8 mouse cellular contexts compared by ENCODE assay signal in the genomic region with DNA sequence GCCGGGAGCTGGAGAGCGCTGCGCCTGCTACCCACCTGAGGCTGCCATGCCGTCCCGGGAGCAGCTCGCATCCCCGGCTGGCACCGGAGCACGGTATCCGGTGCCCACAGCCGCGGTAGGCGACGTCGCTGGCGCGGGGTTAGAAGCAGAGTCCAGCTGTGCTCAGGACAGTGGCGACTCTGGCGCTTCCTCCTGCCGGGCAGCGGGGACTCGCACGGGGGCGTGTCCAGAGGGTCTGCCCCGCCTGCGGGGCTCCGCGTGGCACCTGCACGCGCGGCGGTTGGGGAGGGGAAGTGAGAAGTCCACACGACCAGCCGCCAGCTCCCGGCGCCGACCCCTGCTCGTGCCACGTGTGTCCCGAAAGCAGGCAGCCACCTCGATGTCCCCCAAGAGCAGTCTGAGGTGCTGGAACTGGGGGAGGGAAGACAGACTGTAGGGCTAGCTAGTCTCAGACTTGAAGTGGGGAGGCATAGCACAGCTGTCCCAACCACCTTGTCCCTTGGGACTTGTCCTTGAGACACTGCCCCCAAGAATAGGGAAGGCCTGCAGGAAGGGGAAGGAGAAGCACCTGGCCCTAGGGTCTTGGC. TPM values are rescaled to one million over a fixed set of nuclear protein-coding genes. Genes with fewer than 3 reads are reported as not detected.
DNase-seq lines count a peak whose midpoint lies in the region; ATAC-seq lines count a peak whose summit lies in the region.

A gene (minus strand): TSS at position 181 of the 587 bp plus-strand sequence.

- H3K36me3 ChIP-seq in intestine, embryonic 15.5 days, result no peaks in the 10 kb centered on the region
- no peaks in the 10 kb centered on the region for H3K36me3 ChIP-seq in neural tube, embryonic 12.5 days

- H3K4me3 ChIP-seq in intestine, embryonic 15.5 days (replicated peaks), result peak within 1 kb of the TSS; percentile 56
- peak within 1 kb of the TSS; percentile 45 for H3K4me3 ChIP-seq in neural tube, embryonic 12.5 days

- no peak within 1 kb of the TSS for H3K27ac ChIP-seq in intestine, embryonic 15.5 days
- H3K27ac ChIP-seq in neural tube, embryonic 12.5 days, result no peak within 1 kb of the TSS

- no peaks in the 10 kb centered on the region for H3K9me3 ChIP-seq in intestine, embryonic 15.5 days
- H3K9me3 ChIP-seq in neural tube, embryonic 12.5 days, result no peaks in the 10 kb centered on the region

- peak; percentile 46 for DNase-seq in layer of hippocampus, adult 9-11 months
- DNase-seq in layer of hippocampus, postnatal 25 days (ENCODE audit: extremely low spot score in 1 of 2, low spot score in 1 of 2), result no peak
- peak; percentile 16 to 23 for DNase-seq in adrenal gland, postnatal 4 days (ENCODE audit: low spot score in 2 of 2)
- peak; percentile 26 for DNase-seq in gastrocnemius, postnatal 25 days
- peak; percentile 65 to 66 for DNase-seq in lung, adult 18-20 months
- DNase-seq in thymus, postnatal 36 days, result peak; percentile 46 to 57

- H3K4me2 ChIP-seq in intestine, embryonic 15.5 days (replicated peaks), result peak within 1 kb of the TSS; percentile 99
- H3K4me2 ChIP-seq in neural tube, embryonic 12.5 days (replicated peaks), result peak within 1 kb of the TSS; percentile 97

- peak within 1 kb of the TSS; percentile 62 for H3K9ac ChIP-seq in intestine, embryonic 15.5 days
- H3K9ac ChIP-seq in neural tube, embryonic 12.5 days, result peak within 1 kb of the TSS; percentile 55

- peak; percentile 74 for ATAC-seq in intestine, embryonic 15.5 days
- no peak for ATAC-seq in neural tube, embryonic 12.5 days (ENCODE audit: low FRiP score, low read depth)

- peaks cover 2% of the 10 kb centered on the region; the same call in 1 of the 2 replicates for H3K27me3 ChIP-seq in intestine, embryonic 15.5 days (replicated peaks)
- H3K27me3 ChIP-seq in neural tube, embryonic 12.5 days (replicated peaks), result peaks cover 14% of the 10 kb centered on the region

- peaks cover 8% of the 10 kb centered on the region for H3K4me1 ChIP-seq in intestine, embryonic 15.5 days (replicated peaks)
- peaks cover 11% of the 10 kb centered on the region for H3K4me1 ChIP-seq in neural tube, embryonic 12.5 days

- under 1% methylated on average over 41 of the region's 41 CpGs for WGBS in intestine, embryonic 15.5 days
- WGBS in neural tube, embryonic 12.5 days, result 2% methylated on average over 41 of the region's 41 CpGs

RNA-seq across cellular contexts. Expression of the gene that starts here (rescaled TPM):
- total RNA-seq in layer of hippocampus, postnatal 25 days (2021), result 1 to 10 TPM; 2.2 to 2.7 TPM
- 1 to 10 TPM; 6.6 to 6.7 TPM for total RNA-seq in adrenal gland, postnatal 4 days (2021)
- total RNA-seq in gastrocnemius, postnatal 25 days (2021), result under 1 TPM; 0.33 to 0.56 TPM
- polyA plus RNA-seq in intestine, embryonic 15.5 days (2015; fragmentation: Nextera tagmentation; extraction: Ambion mirVana), result 6.4 and 9.1 TPM in 2 replicates
- 1.7 and 2.2 TPM in 2 replicates for polyA plus RNA-seq in neural tube, embryonic 12.5 days (2016; fragmentation: Nextera tagmentation; extraction: Ambion mirVana)

Comparison
In these comparisons a context has a peak if more than half of its experiments do, and no peak if none do; other contexts are left out.
1. DNase-seq: peak in layer of hippocampus, adult 9-11 months (single experiment), adrenal gland, postnatal 4 days (2 of 2), lung, adult 18-20 months (2 of 2) and thymus, postnatal 36 days (2 of 2); none in layer of hippocampus, postnatal 25 days (0 of 2).
2. Peak in DNase-seq in gastrocnemius, postnatal 25 days; RNA of the gene not detected or under 1 TPM.